Mouse (Mus musculus) CH12.LX (cell line): ENCODE results near the gene Zfp697.
"Not testable (repeated sequence)": the region's sequence is repeated elsewhere in the genome, so short reads cannot be mapped to it uniquely, and the experiment has no call there.

ENCODE experiments used
- CTCF ChIP-seq, 2 experiments: IDR thresholded peaks in 1 of 2; conservative IDR thresholded peaks in 1 of 2; 2 replicates each; pipeline ENCODE4 v1.5.1; 2011 to 2012; ENCODE audit warnings: low read depth in 2 of 2, low read length in 2 of 2, improper control_type of control experiment in 1 of 2, inconsistent platforms in 1 of 2, mild to moderate bottlenecking in 1 of 2, moderate library complexity in 1 of 2
- E2F4 ChIP-seq: IDR thresholded peaks from 2 replicates; pipeline ENCODE4 v1.6.1; 2011; ENCODE audit warnings: low read depth, low read length, improper control_type of control experiment; ENCODE audit not compliant: insufficient replicate concordance
- EP300 ChIP-seq: IDR thresholded peaks from 2 replicates; pipeline ENCODE4 v1.6.1; 2011; ENCODE audit warnings: low read length, improper control_type of control experiment
- HCFC1 ChIP-seq: IDR thresholded peaks from 2 replicates; pipeline ENCODE4 v1.6.1; 2012; ENCODE audit warnings: low read depth, mild to moderate bottlenecking, inconsistent platforms, low read length, improper control_type of control experiment
- IRF4 ChIP-seq: IDR thresholded peaks from 2 replicates; pipeline ENCODE4 v1.6.1; 2014; ENCODE audit warnings: low read depth, mild to moderate bottlenecking, inconsistent platforms, low read length, improper control_type of control experiment
- MEF2A ChIP-seq: IDR thresholded peaks from 2 replicates; pipeline ENCODE4 v1.6.1; 2014; ENCODE audit warnings: low read depth, mild to moderate bottlenecking, inconsistent platforms, low read length, improper control_type of control experiment, borderline replicate concordance
- POLR2A ChIP-seq: IDR thresholded peaks from 2 replicates; pipeline ENCODE4 v1.6.1; 2011; ENCODE audit warnings: low read depth, mild to moderate bottlenecking, improper control_type of control experiment, low read length
- POLR2AphosphoS2 ChIP-seq: IDR thresholded peaks from 2 replicates; pipeline ENCODE4 v1.6.1; 2011; ENCODE audit warnings: low read depth, low read length, improper control_type of control experiment
- RCOR1 ChIP-seq: conservative IDR thresholded peaks from 2 replicates; pipeline ENCODE4 v1.6.1; 2012; ENCODE audit warnings: low read depth, mild to moderate bottlenecking, inconsistent platforms, low read length, improper control_type of control experiment
- SMC3 ChIP-seq: IDR thresholded peaks from 2 replicates; pipeline ENCODE4 v1.6.1; 2011; ENCODE audit warnings: low read depth, low read length, improper control_type of control experiment
- ZC3H11A ChIP-seq: IDR thresholded peaks from 2 replicates; pipeline ENCODE4 v1.6.1; 2012; ENCODE audit warnings: low read depth, mild to moderate bottlenecking, inconsistent platforms, low read length, improper control_type of control experiment
- ZMIZ1 ChIP-seq: IDR thresholded peaks from 2 replicates; pipeline ENCODE4 v1.6.1; 2012; ENCODE audit warnings: low read depth, mild to moderate bottlenecking, inconsistent platforms, low read length, improper control_type of control experiment

GRCm38 (mm10) chr3:98339706-98340109 lies 42.6 kb upstream of the Zfp697 start, which contains the start of gene Phgdh:
- not testable (repeated sequence) for TF ChIP-seq ZC3H11A; SMC3; RCOR1; ZMIZ1; CTCF (conservative IDR thresholded peaks at IDR 0.05 in 1 of 2, IDR thresholded peaks at IDR 0.05 in 1 of 2; ENCODE audit: low read depth in 2 of 2, low read length in 2 of 2); EP300; MEF2A; HCFC1; POLR2AphosphoS2
- TF ChIP-seq IRF4: 0 out of 2 replicates have a peak, but pooled peaks have one; percentile 22
- TF ChIP-seq POLR2A: peak; percentile 74
- 0 out of 2 replicates have a peak, but pooled peaks have one; percentile 73 for TF ChIP-seq E2F4
